In the genomic region with DNA sequence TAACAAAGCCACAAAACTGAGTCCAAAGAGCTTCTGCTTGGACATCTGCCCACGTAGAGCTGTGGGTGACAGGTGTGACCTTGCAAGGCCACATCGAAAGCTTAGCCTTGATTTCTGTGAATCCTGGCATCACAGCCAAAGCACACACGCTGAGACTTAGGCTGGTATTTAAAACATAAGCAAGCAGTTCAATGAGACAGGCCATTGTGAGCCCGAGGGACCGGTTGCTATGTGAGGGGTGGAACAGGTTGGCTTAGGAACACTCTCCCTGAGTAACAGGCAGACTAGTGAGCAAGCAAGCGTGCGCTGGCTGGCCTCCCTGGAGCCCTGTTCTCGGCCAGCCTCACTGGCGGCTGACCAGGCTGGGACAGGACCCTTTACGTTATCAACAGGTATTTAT, we compare ENCODE assay signal across 9 mouse cellular contexts. TPM values are rescaled to one million over a fixed set of nuclear protein-coding genes. Genes with fewer than 3 reads are reported as not detected.
DNase-seq lines count a peak whose midpoint lies in the region; ATAC-seq lines count a peak whose summit lies in the region.
"Had no signal": no experiment of that assay in that cellular context is flagged by ENCODE, and none has a peak within 500 bp of the region (broad histone marks: within the 10 kb centered on the region; RNA-seq: fewer than 3 reads in every experiment).

No protein-coding gene starts in this region.

- H3K9me3 ChIP-seq in limb, embryonic 12.5 days, result no peaks in the 10 kb centered on the region
- H3K9me3 ChIP-seq in limb, embryonic 10.5 days (replicated peaks), result no peaks in the 10 kb centered on the region
- no peaks in the 10 kb centered on the region for H3K9me3 ChIP-seq in heart, embryonic 12.5 days (replicated peaks)
- no peaks in the 10 kb centered on the region for H3K9me3 ChIP-seq in hindbrain, embryonic 15.5 days
- H3K9me3 ChIP-seq in midbrain, embryonic 15.5 days, result no peaks in the 10 kb centered on the region

- peaks cover 76% of the 10 kb centered on the region for H3K4me1 ChIP-seq in limb, embryonic 12.5 days (replicated peaks)
- H3K4me1 ChIP-seq in limb, embryonic 10.5 days, result peaks cover 56% of the 10 kb centered on the region
- H3K4me1 ChIP-seq in heart, embryonic 12.5 days (replicated peaks), result peaks cover 84% of the 10 kb centered on the region
- H3K4me1 ChIP-seq in hindbrain, embryonic 15.5 days (replicated peaks), result peaks cover 84% of the 10 kb centered on the region
- H3K4me1 ChIP-seq in midbrain, embryonic 15.5 days, result peaks cover 49% of the 10 kb centered on the region

- no peak overlapping the region for H3K4me2 ChIP-seq in limb, embryonic 12.5 days
- H3K4me2 ChIP-seq in heart, embryonic 12.5 days, result no peak overlapping the region
- no peak overlapping the region for H3K4me2 ChIP-seq in hindbrain, embryonic 15.5 days
- no peak overlapping the region for H3K4me2 ChIP-seq in midbrain, embryonic 15.5 days

- WGBS in limb, embryonic 12.5 days, result 62% methylated on average over 10 of the region's 10 CpGs
- WGBS in limb, embryonic 10.5 days, result 69% methylated on average over 10 of the region's 10 CpGs
- WGBS in heart, embryonic 12.5 days, result 63% methylated on average over 10 of the region's 10 CpGs
- 54% methylated on average over 10 of the region's 10 CpGs for WGBS in hindbrain, embryonic 15.5 days
- 51% methylated on average over 10 of the region's 10 CpGs for WGBS in midbrain, embryonic 15.5 days

- DNase-seq in limb, embryonic 10.5 days (ENCODE audit: low spot score), result no peak
- no peak for DNase-seq in ovary, postnatal 10 days (ENCODE audit: low spot score)
- DNase-seq in spleen, postnatal 14 days (ENCODE audit: low spot score in 2 of 2), result no peak
- DNase-seq: cerebellum, adult 2 months; liver had no signal

- no peaks in the 10 kb centered on the region; the same call in 1 of the 2 replicates for H3K36me3 ChIP-seq in limb, embryonic 12.5 days
- peaks cover 14% of the 10 kb centered on the region for H3K36me3 ChIP-seq in limb, embryonic 10.5 days
- no peaks in the 10 kb centered on the region for H3K36me3 ChIP-seq in heart, embryonic 12.5 days
- no peaks in the 10 kb centered on the region for H3K36me3 ChIP-seq in hindbrain, embryonic 15.5 days
- no peaks in the 10 kb centered on the region for H3K36me3 ChIP-seq in midbrain, embryonic 15.5 days (replicated peaks)

- H3K27me3 ChIP-seq in limb, embryonic 12.5 days, result no peaks in the 10 kb centered on the region
- no peaks in the 10 kb centered on the region for H3K27me3 ChIP-seq in limb, embryonic 10.5 days (ENCODE audit: low read depth, poor library complexity, severe bottlenecking)
- no peaks in the 10 kb centered on the region for H3K27me3 ChIP-seq in heart, embryonic 12.5 days (replicated peaks)
- no peaks in the 10 kb centered on the region for H3K27me3 ChIP-seq in hindbrain, embryonic 15.5 days
- no peaks in the 10 kb centered on the region for H3K27me3 ChIP-seq in midbrain, embryonic 15.5 days (replicated peaks)

- no peak overlapping the region for H3K4me3 ChIP-seq in limb, embryonic 12.5 days (replicated peaks)
- no peak overlapping the region for H3K4me3 ChIP-seq in limb, embryonic 10.5 days
- no peak overlapping the region for H3K4me3 ChIP-seq in heart, embryonic 12.5 days
- no peak overlapping the region for H3K4me3 ChIP-seq in hindbrain, embryonic 15.5 days
- H3K4me3 ChIP-seq in midbrain, embryonic 15.5 days, result no peak overlapping the region

- ATAC-seq in limb, embryonic 12.5 days (ENCODE audit: insufficient number of reproducible peaks, insufficient read depth, low FRiP score, low TSS enrichment, low read depth), result no peak
- no peak for ATAC-seq in heart, embryonic 12.5 days (ENCODE audit: insufficient number of reproducible peaks, low FRiP score)
- no peak for ATAC-seq in hindbrain, embryonic 15.5 days (ENCODE audit: low FRiP score, low read depth)
- ATAC-seq in midbrain, embryonic 15.5 days (replicated peaks), result no peak

- H3K27ac ChIP-seq in limb, embryonic 12.5 days, result peak overlapping the region; percentile 60; the same call in 1 of the 2 replicates
- H3K27ac ChIP-seq in limb, embryonic 10.5 days, result no peak overlapping the region
- peak overlapping the region; percentile 36; the same call in 1 of the 2 replicates for H3K27ac ChIP-seq in heart, embryonic 12.5 days (ENCODE audit: poor library complexity, severe bottlenecking)
- H3K27ac ChIP-seq in hindbrain, embryonic 15.5 days (replicated peaks), result peak overlapping the region; percentile 18
- H3K27ac ChIP-seq in midbrain, embryonic 15.5 days, result peak overlapping the region; percentile 13

- no peak overlapping the region for H3K9ac ChIP-seq in limb, embryonic 12.5 days (replicated peaks)
- no peak overlapping the region for H3K9ac ChIP-seq in heart, embryonic 12.5 days
- no peak overlapping the region for H3K9ac ChIP-seq in hindbrain, embryonic 15.5 days
- no peak overlapping the region for H3K9ac ChIP-seq in midbrain, embryonic 15.5 days

RNA-seq across cellular contexts. Expression of a gene that starts 58.5 kb away (rescaled TPM):
- 1.2 and 1.4 TPM in 2 replicates for polyA plus RNA-seq in limb, embryonic 12.5 days (2016; fragmentation: Nextera tagmentation; extraction: Ambion mirVana)
- polyA plus RNA-seq in limb, embryonic 10.5 days (2016; fragmentation: Nextera tagmentation; extraction: Ambion mirVana), result 0.97 and 1.1 TPM in 2 replicates
- 0.23 and 1.1 TPM in 2 replicates for polyA plus RNA-seq in heart, embryonic 12.5 days (2016; fragmentation: Nextera tagmentation; extraction: Ambion mirVana)
- 1.5 TPM in 2 replicates for polyA plus RNA-seq in hindbrain, embryonic 15.5 days (2015; fragmentation: Nextera tagmentation; extraction: Ambion mirVana)
- 1.9 and 2.2 TPM in 2 replicates for polyA plus RNA-seq in midbrain, embryonic 15.5 days (2015; fragmentation: Nextera tagmentation; extraction: Ambion mirVana)
